Mouse (Mus musculus) heart, postnatal 0 days (tissue): ENCODE measurements around the gene Myo1e. TPM values are rescaled to one million over a fixed set of nuclear protein-coding genes. Genes with fewer than 3 reads are reported as not detected.

Experiments used
- ATAC-seq: fragments of 200-750 bp; cut with Nextera tagmentation; 2 replicates; pipeline ENCODE4 v1.8.0; 2017; ENCODE audit warnings: low read depth, moderate number of reproducible peaks, moderate library complexity; ENCODE audit not compliant: insufficient read depth
- DNase-seq: peaks from one replicate; pipeline ENCODE4 v3.0.0-alpha.2; 2016; ENCODE audit warnings: low spot score
- H3K27ac ChIP-seq: fragments of 300-500 bp; sonication (generic); 2 replicates; pipeline ENCODE4 v1.5.1; 2014; ENCODE audit warnings: low read depth, mild to moderate bottlenecking
- H3K27me3 ChIP-seq: fragments of 300-500 bp; sonication (generic); 2 replicates; pipeline ENCODE4 v1.6.1; 2014; ENCODE audit warnings: low read length, mixed read lengths; ENCODE audit not compliant: control insufficient read depth, insufficient read depth
- H3K36me3 ChIP-seq: fragments of 300-500 bp; sonication (generic); replicated peaks from 2 replicates; pipeline ENCODE4 v1.6.1; 2014; ENCODE audit warnings: low read length, mixed read lengths; ENCODE audit not compliant: control insufficient read depth, insufficient read depth
- H3K4me1 ChIP-seq: fragments of 300-500 bp; sonication (generic); 2 replicates; pipeline ENCODE4 v1.6.1; 2014; ENCODE audit warnings: antibody characterized with exemption; ENCODE audit not compliant: control insufficient read depth, insufficient read depth
- H3K4me2 ChIP-seq: fragments of 300-500 bp; sonication (generic); 2 replicates; pipeline ENCODE4 v1.6.1; 2014; ENCODE audit warnings: low read depth, mild to moderate bottlenecking, low read length, moderate library complexity
- H3K4me3 ChIP-seq: fragments of 300-500 bp; sonication (generic); 2 replicates; pipeline ENCODE4 v1.5.1; 2014; ENCODE audit warnings: low read depth, low read length
- H3K9ac ChIP-seq: fragments of 300-500 bp; sonication (generic); replicated peaks from 2 replicates; pipeline ENCODE4 v1.6.1; 2014; ENCODE audit warnings: low read depth, low read length, mixed read lengths
- H3K9me3 ChIP-seq: fragments of 300-500 bp; sonication (generic); replicated peaks from 2 replicates; pipeline ENCODE4 v1.6.1; 2016; ENCODE audit warnings: low read length; ENCODE audit not compliant: control insufficient read depth
- CTCF ChIP-seq: IDR thresholded peaks from 2 replicates; pipeline ENCODE4 v1.5.1; 2016; ENCODE audit warnings: antibody characterized with exemption, control low read depth, low read depth
- EP300 ChIP-seq: IDR thresholded peaks from 2 replicates; pipeline ENCODE4 v1.6.1; 2016; ENCODE audit warnings: antibody characterized with exemption, low read depth
- WGBS: fragments of 180-500 bp; shearing (Covaris S2); extraction: QIAGEN DNeasy Blood & Tissue Kit; methylation state at CpG from one replicate; pipeline ENCODE4 v1.1.7; 2014; 5-methylcytosine and 5-hydroxymethylcytosine counted together
- polyA plus RNA-seq: library from polyadenylated mRNA; unstranded; fragments of >200 nt; fragmentation: Nextera tagmentation; extraction: Ambion mirVana; gene quantifications from 2 replicates; pipeline ENCODE4 v1.2.1, GENCODE M21; 2015
- total RNA-seq: library from RNA; depleted of rRNA; stranded (reverse); fragments of >200 nt; gene quantifications from 2 replicates; pipeline ENCODE4 v1.2.3, GENCODE M21; 2014; ENCODE audit warnings: low replicate concordance

Myo1e gene
- total and polyA plus RNA-seq, 2 experiments from 2014 or later, result 6.6 to 7.0 TPM

DNA sequence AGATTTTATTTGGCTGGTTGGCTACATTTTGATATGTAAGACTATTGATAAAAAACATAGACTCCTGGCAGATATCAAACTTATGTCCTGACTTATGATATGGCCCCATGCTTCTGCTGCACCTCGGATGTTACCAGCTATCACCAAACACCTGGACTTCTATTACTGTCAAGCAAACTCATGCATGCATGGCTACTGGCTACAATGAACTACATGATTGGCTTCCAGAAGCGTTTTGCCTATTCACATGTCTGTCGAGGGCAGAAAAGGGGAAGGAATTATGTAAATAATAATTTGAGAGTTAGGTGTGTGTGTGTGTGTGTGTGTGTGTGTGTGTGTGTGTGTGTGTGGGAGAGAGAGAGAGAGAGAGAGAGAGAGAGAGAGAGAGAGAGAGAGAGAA is 30.0 kb downstream of the Myo1e start:
- Histone ChIP-seq H3K27me3 (no peaks in the 10 kb centered on the region), H3K4me2 (no peak overlapping the region), H3K9me3 (no peaks in the 10 kb centered on the region), H3K27ac (no peak overlapping the region), H3K4me3 (no peak overlapping the region), H3K9ac (no peak overlapping the region), H3K4me1 (peaks cover 4% of the 10 kb centered on the region; the same call in 1 of the 2 replicates), H3K36me3 (no peaks in the 10 kb centered on the region)
- no peak for DNase-seq
- 71% methylated on average over 3 of the region's 3 CpGs for WGBS
- TF ChIP-seq EP300, result no peak
- ATAC-seq, result no peak

GRCm38 (mm10) chr9:70237561-70237960 is 30.4 kb downstream of the Myo1e start:
- Histone ChIP-seq H3K4me1 (peaks cover 7% of the 10 kb centered on the region; the same call in 1 of the 2 replicates), H3K4me2 (no peak overlapping the region), H3K9me3 (no peaks in the 10 kb centered on the region), H3K9ac (no peak overlapping the region), H3K27me3 (no peaks in the 10 kb centered on the region), H3K4me3 (no peak overlapping the region), H3K27ac (no peak overlapping the region), H3K36me3 (no peaks in the 10 kb centered on the region)
- ATAC-seq (no peak), DNase-seq (no peak)
- TF ChIP-seq EP300 (no peak), CTCF (no peak)
- 60% methylated on average over 2 of the region's 2 CpGs for WGBS

GRCm38 (mm10) chr9:70238391-70238790 is 31.2 kb downstream of the Myo1e start:
- no peak overlapping the region for H3K9ac ChIP-seq
- H3K4me1 ChIP-seq, result peaks cover 7% of the 10 kb centered on the region; the same call in 1 of the 2 replicates
- TF ChIP-seq EP300 (no peak), CTCF (no peak)
- H3K9me3 ChIP-seq, result no peaks in the 10 kb centered on the region
- no peak overlapping the region for H3K4me3 ChIP-seq
- WGBS, result 85% methylated on average over 6 of the region's 6 CpGs
- H3K36me3 ChIP-seq, result no peaks in the 10 kb centered on the region
- ATAC-seq, result no peak
- H3K27ac ChIP-seq, result no peak overlapping the region
- H3K4me2 ChIP-seq, result no peak overlapping the region
- H3K27me3 ChIP-seq, result no peaks in the 10 kb centered on the region
- no peak for DNase-seq

- Histone ChIP-seq H3K4me3 (no peak overlapping the region), H3K4me1 (peaks cover 7% of the 10 kb centered on the region; the same call in 1 of the 2 replicates), H3K9ac (no peak overlapping the region), H3K36me3 (no peaks in the 10 kb centered on the region), H3K9me3 (no peaks in the 10 kb centered on the region), H3K27me3 (no peaks in the 10 kb centered on the region), H3K4me2 (no peak overlapping the region), H3K27ac (no peak overlapping the region)
- TF ChIP-seq EP300, result no peak
- no peak for TF ChIP-seq CTCF
- WGBS, result 74% methylated on average over 3 of the region's 3 CpGs
- ATAC-seq (no peak), DNase-seq (no peak)
Measured at GRCm38 (mm10) chr9:70239229-70239628, 32.1 kb downstream of the Myo1e start.

DNA sequence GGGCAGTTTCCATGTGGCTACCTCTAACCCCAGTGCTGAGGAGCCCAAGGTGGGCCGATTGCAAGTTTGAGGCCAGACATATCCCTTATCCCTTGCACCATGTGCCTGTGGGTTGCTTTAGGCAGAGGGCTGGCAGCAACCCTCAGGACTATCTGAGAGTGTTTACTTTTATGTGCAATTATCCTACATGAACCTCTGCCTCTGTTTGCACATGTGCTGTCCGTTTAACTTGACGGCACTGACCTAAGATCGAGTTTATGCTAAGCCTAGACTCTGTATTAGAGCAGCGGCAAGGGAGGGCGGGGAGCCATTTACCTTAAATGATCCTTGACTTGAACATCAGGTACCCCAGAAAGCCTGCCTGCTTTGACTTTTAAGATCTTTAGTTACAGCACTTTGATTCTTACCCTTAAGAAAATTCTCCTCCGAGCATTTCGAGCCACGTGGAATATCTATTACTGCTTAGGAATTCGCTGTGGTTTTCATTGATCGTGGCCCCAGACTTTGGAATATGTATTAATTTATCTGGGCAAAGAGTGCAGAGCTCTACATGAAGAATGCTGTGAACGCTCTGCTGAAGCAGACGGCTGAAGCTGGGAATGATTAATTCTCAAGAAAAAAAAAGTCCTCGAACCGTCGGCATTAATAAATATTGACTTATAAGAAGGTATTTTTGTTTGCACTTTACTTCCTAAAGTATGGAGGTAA is 33.7 kb downstream of the Myo1e start:
- Histone ChIP-seq H3K36me3 (no peaks in the 10 kb centered on the region), H3K9ac (no peak overlapping the region), H3K27ac (peak overlapping the region; percentile 53; the same call in 1 of the 2 replicates), H3K4me2 (no peak overlapping the region), H3K9me3 (no peaks in the 10 kb centered on the region), H3K4me3 (no peak overlapping the region), H3K27me3 (no peaks in the 10 kb centered on the region), H3K4me1 (peaks cover 7% of the 10 kb centered on the region; the same call in 1 of the 2 replicates)
- WGBS, result 88% methylated on average over 16 of the region's 16 CpGs
- DNase-seq (no peak), ATAC-seq (no peak)
- TF ChIP-seq CTCF (no peak), EP300 (no peak)
